Mouse (Mus musculus): ENCODE data around the gene Fkbp5.
A peak's percentile ranks its signal among the peaks of the same experiment; 100 is the strongest.
"Not testable (repeated sequence)": the region's sequence is repeated elsewhere in the genome, so short reads cannot be mapped to it uniquely, and the experiment has no call there.

The Fkbp5 gene

GRCm38 (mm10) chr17:28517441-28517955, at the start of gene Fkbp5:
TSS of gene Fkbp5 (minus strand) at chr17:28517527.
- peak; percentile 66 for DNase-seq

GRCm38 (mm10) chr17:28565181-28565580, 47.9 kb upstream of the Fkbp5 start:
- DNase-seq: no peak

- DNase-seq: no peak
These were observed 44.3 kb upstream of the Fkbp5 start for GRCm38 (mm10) chr17:28561613-28562012.

- DNase-seq: no peak
These were observed 43.3 kb upstream of the Fkbp5 start, which contains the start of gene Clps for GRCm38 (mm10) chr17:28560598-28560997. TSS of gene Clps (minus strand) at chr17:28560766.

GRCm38 (mm10) chr17:28557772-28558171, 40.4 kb upstream of the Fkbp5 start:
- DNase-seq: no peak

- DNase-seq: no peak
These were observed 39.5 kb upstream of the Fkbp5 start for GRCm38 (mm10) chr17:28556635-28557396.

GRCm38 (mm10) chr17:28554021-28554420, 36.7 kb upstream of the Fkbp5 start:
- DNase-seq: not testable (repeated sequence)

- peak; percentile 75 for DNase-seq
These were observed 35.9 kb upstream of the Fkbp5 start for GRCm38 (mm10) chr17:28553040-28553793.

- no peak for DNase-seq
These were observed 31.8 kb upstream of the Fkbp5 start, which contains the start of gene Clpsl2 for GRCm38 (mm10) chr17:28549111-28549510. TSS of gene Clpsl2 (plus strand) at chr17:28549411.

- DNase-seq: no peak
These were observed 31.2 kb upstream of the Fkbp5 start for GRCm38 (mm10) chr17:28548550-28548949.

GRCm38 (mm10) chr17:28546925-28547324, 29.6 kb upstream of the Fkbp5 start:
- DNase-seq: peak; percentile 35

- DNase-seq: no peak
These were observed 20.6 kb upstream of the Fkbp5 start for GRCm38 (mm10) chr17:28537881-28538280.

GRCm38 (mm10) chr17:28533327-28533726, 16.0 kb upstream of the Fkbp5 start:
- DNase-seq: no peak

- no peak for DNase-seq
These were observed 15.2 kb upstream of the Fkbp5 start for GRCm38 (mm10) chr17:28532557-28532956.

- DNase-seq: no peak
These were observed 14.6 kb upstream of the Fkbp5 start for GRCm38 (mm10) chr17:28531946-28532345.

GRCm38 (mm10) chr17:28530506-28530905, 13.2 kb upstream of the Fkbp5 start, which contains the start of gene Armc12:
TSS of gene Armc12 (plus strand) at chr17:28530806.
- DNase-seq: no peak

- DNase-seq: no peak
These were observed 11.8 kb upstream of the Fkbp5 start for GRCm38 (mm10) chr17:28529116-28529515.

GRCm38 (mm10) chr17:28528043-28528351, 10.7 kb upstream of the Fkbp5 start:
- DNase-seq: peak; percentile 92

GRCm38 (mm10) chr17:28527184-28528042, 10.1 kb upstream of the Fkbp5 start:
- no peak for DNase-seq

GRCm38 (mm10) chr17:28524831-28525430, 7.6 kb upstream of the Fkbp5 start:
- no peak for DNase-seq

GRCm38 (mm10) chr17:28524009-28524695, 6.8 kb upstream of the Fkbp5 start:
- DNase-seq: no peak

All from kidney, postnatal 10 days (tissue).